Mouse (Mus musculus) ES-Bruce4 (cell line): Measurements from ENCODE around the gene Adar. TPM values are rescaled to one million over a fixed set of nuclear protein-coding genes. Genes with fewer than 3 reads are reported as not detected.
"Not testable (repeated sequence)": the region's sequence is repeated elsewhere in the genome, so short reads cannot be mapped to it uniquely, and the experiment has no call there.

Source experiments
- H3K27ac ChIP-seq: 2 replicates; pipeline ENCODE4 v1.5.1; 2012; ENCODE audit warnings: low read length, inconsistent platforms; ENCODE audit not compliant: insufficient read depth
- H3K27me3 ChIP-seq: 2 replicates; pipeline ENCODE4 v1.6.1; 2012; ENCODE audit warnings: mild to moderate bottlenecking, low read length, inconsistent platforms; ENCODE audit not compliant: control insufficient read depth, poor library complexity, insufficient read depth, severe bottlenecking
- H3K36me3 ChIP-seq: 2 replicates; pipeline ENCODE4 v1.6.1; 2012; ENCODE audit warnings: inconsistent platforms, mild to moderate bottlenecking, low read length, moderate library complexity; ENCODE audit not compliant: control insufficient read depth, poor library complexity, insufficient read depth, severe bottlenecking
- H3K4me1 ChIP-seq: one replicate; pipeline ENCODE4 v1.8.1; 2011; ENCODE audit warnings: low read length; ENCODE audit not compliant: control insufficient read depth, insufficient read depth
- H3K4me3 ChIP-seq: 2 replicates; pipeline ENCODE4 v1.5.1; 2011; ENCODE audit warnings: low read depth, mild to moderate bottlenecking, low read length
- H3K9ac ChIP-seq: 2 replicates; pipeline ENCODE4 v1.6.1; 2012; ENCODE audit warnings: low read depth, mild to moderate bottlenecking, inconsistent platforms; ENCODE audit not compliant: poor library complexity, severe bottlenecking
- H3K9me3 ChIP-seq: replicated peaks from 2 replicates; pipeline ENCODE4 v1.6.1; 2012; ENCODE audit warnings: mild to moderate bottlenecking, low read length, inconsistent platforms; ENCODE audit not compliant: control insufficient read depth, poor library complexity, insufficient read depth, severe bottlenecking
- CTCF ChIP-seq: IDR thresholded peaks from one replicate; pipeline ENCODE4 v1.8.1; 2011; ENCODE audit warnings: low read depth, low read length
- EP300 ChIP-seq: IDR thresholded peaks from 2 replicates; pipeline ENCODE4 v1.6.1; 2011; ENCODE audit warnings: low read depth, low read length; ENCODE audit not compliant: insufficient read depth
- POLR2A ChIP-seq: IDR thresholded peaks from one replicate; pipeline ENCODE4 v1.8.1; 2011; ENCODE audit warnings: low read length; ENCODE audit not compliant: insufficient read depth
- polyA plus RNA-seq: library from polyadenylated mRNA; stranded (reverse); fragments of >200 nt; gene quantifications from 2 replicates; pipeline ENCODE4 v1.2.4, GENCODE M21; 2011; ENCODE audit warnings: low read depth; ENCODE audit not compliant: missing spikeins, insufficient read depth, insufficient read length

Gene Adar
- polyA plus RNA-seq, 1 experiment: 36.7 TPM

DNA sequence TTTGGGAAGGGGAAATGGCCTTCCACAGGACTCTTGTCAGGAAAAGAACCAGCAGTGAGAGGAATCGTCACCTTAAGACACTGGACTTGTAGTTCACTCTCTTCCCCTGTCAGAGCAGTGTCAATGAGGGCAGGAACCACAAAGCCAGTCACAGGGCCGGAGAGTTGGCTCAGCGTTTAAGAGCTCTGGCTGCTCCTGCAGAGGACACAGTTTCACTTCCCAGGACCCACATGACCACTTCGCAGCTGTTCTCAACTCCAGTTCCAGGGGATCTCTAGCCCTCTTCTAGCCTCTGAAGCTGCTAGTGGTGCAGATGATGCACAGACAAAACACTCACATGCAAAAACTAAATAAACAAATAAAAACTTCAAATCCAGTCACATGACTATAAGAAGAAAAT is 81.5 kb downstream of the Adar start:
- no peaks in the 10 kb centered on the region for H3K4me1 ChIP-seq

DNA sequence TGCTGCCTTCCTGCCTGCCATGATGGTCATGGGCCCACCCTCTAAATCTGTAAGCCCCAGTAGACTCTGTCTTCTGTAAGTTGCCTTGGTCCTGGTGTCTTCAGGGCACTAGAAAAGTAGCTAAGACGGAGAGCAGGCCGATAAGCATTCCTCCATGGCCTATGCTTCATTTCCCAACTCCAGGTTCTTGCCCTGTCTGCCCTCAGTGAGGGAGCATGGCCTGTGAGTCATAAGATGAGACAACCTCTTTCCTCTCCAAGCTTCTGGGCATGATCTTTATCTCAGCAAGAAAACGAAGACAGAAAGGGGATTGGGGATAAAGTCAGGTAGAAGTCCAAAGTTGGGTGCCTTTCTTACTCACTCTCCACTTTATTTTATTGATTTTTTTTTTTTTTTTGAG is 83.7 kb downstream of the Adar start:
- Histone ChIP-seq H3K4me1 (peaks cover 4% of the 10 kb centered on the region), H3K27ac (peak overlapping the region; percentile 93), H3K9me3 (no peaks in the 10 kb centered on the region), H3K9ac (no peak overlapping the region), H3K36me3 (no peaks in the 10 kb centered on the region), H3K4me3 (no peak overlapping the region), H3K27me3 (no peaks in the 10 kb centered on the region)
- no peak for TF ChIP-seq EP300

More for the DNA sequence above, 81.5 kb downstream of the Adar start:
- H3K9me3 ChIP-seq: no peaks in the 10 kb centered on the region
- H3K27ac ChIP-seq: 0 out of 2 replicates have a peak overlapping the region, but pooled peaks have one; percentile 2
- H3K36me3 ChIP-seq: no peaks in the 10 kb centered on the region
- H3K4me3 ChIP-seq: no peak overlapping the region
- TF ChIP-seq CTCF (no peak), EP300 (no peak), POLR2A (no peak)
- H3K27me3 ChIP-seq: no peaks in the 10 kb centered on the region
- no peak overlapping the region for H3K9ac ChIP-seq

DNA sequence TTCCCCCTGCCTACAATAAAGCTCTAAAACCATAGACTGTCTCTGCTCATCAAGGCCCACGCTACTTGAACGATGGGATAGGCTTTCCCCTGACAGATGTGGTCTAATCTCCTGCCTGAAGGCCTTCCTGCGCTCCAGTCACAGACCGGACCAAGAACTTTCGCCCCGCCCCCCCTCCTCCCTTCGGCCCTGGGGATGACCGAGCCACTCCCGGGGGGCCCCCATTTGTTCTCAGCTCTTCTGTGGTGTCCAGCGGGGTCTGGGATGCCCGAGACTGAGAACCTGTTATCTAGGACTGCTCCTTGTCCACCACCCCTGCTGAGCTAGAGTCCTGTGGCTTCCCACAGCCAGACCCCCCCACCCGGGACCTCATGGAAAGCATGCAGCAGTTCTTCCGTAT is 84.7 kb downstream of the Adar start:
- H3K4me1 ChIP-seq: peaks cover 4% of the 10 kb centered on the region
- no peaks in the 10 kb centered on the region for H3K36me3 ChIP-seq
- H3K27me3 ChIP-seq: no peaks in the 10 kb centered on the region
- peak overlapping the region; percentile 93 for H3K27ac ChIP-seq
- H3K9ac ChIP-seq: peak overlapping the region; percentile 48
- H3K9me3 ChIP-seq: no peaks in the 10 kb centered on the region
- no peak for TF ChIP-seq CTCF
- TF ChIP-seq EP300: peak; percentile 64; the same call in 1 of the 2 replicates
- H3K4me3 ChIP-seq: peak overlapping the region; percentile 41

DNA sequence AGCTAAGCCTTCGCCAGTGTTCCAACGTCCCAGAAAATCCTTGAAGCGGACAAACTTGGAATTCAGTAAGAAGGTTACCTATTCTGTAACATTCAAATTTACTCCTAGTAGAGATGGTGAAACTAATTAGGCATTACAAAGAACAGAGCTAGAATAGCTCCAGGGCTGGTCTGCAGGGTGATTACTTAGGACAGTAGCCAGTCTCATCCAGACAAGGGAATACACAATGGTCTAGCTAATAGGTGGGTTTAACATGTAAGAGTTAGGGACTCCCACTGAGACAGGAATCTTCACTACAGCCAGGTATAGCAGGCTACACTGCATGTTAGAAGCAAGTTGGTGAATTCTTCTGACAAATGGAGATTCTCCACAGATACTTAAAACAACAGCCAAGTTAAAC is 85.3 kb downstream of the Adar start:
- H3K4me3 ChIP-seq, H3K27me3 ChIP-seq, H3K36me3 ChIP-seq, H3K9me3 ChIP-seq, H3K9ac ChIP-seq, H3K4me1 ChIP-seq: not testable (repeated sequence)
- peak overlapping the region; percentile 93 for H3K27ac ChIP-seq

DNA sequence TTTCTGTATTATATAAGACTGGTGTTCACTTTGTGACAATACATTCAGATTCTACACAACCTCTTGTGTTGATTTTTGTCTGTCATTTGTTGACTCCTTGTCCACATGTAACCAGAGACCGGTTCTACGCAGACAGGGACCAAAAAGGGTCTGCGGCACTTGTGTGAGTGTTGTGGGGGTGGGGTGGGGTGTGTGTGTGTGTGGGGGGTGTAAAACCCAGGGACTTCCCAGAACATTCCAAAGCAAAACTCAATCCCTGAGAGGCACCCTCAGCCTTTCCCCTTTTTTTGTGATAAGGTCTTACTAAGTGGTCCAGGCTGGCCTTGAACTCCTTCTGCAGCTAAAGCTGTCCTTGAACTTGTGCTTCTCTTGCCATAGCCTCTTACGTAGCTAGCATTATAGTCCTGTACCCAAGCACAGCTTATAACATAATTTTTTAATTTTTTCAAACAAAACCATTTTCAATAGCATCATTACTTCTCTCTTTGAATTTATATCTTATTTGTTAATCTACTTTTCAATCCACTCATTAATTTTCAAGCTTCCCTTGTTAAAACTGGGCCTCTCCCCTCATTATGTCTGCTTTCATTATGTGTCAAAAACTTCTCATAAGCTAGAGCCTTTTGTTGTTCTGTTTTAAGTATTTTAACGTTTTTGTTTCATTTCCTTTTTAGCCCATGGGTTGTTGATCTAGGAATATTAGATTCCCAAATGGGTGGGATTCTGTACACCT is 86.1 kb downstream of the Adar start:
- H3K36me3 ChIP-seq: no peaks in the 10 kb centered on the region
- H3K9me3 ChIP-seq: no peaks in the 10 kb centered on the region
- no peak overlapping the region for H3K9ac ChIP-seq
- H3K4me3 ChIP-seq: no peak overlapping the region
- H3K27me3 ChIP-seq: no peaks in the 10 kb centered on the region
- H3K27ac ChIP-seq: peak overlapping the region; percentile 97
- peak; percentile 73 for TF ChIP-seq EP300
- no peak for TF ChIP-seq POLR2A
- no peak for TF ChIP-seq CTCF
- peaks cover 4% of the 10 kb centered on the region for H3K4me1 ChIP-seq

DNA sequence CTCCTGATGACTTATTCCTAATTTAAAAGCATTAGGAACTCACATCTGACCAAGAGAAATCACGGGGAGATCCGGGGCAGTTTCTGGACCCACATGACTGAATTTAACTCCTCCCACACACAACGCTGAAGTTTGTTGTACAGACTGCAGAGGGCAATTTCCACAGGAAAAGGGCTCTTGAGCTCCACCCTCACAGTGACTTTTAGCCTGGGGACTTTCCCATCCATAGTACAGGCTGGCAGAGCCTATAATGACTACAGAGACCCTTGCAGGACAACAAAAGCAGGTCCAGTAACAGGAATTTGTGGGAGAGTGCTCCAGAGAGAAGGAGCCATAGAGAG is 86.7 kb downstream of the Adar start:
- H3K27ac ChIP-seq: peak overlapping the region; percentile 88
- H3K4me3 ChIP-seq: no peak overlapping the region
- H3K9me3 ChIP-seq: no peaks in the 10 kb centered on the region
- H3K9ac ChIP-seq: no peak overlapping the region
- peaks cover 4% of the 10 kb centered on the region for H3K4me1 ChIP-seq
- no peaks in the 10 kb centered on the region for H3K36me3 ChIP-seq
- no peaks in the 10 kb centered on the region for H3K27me3 ChIP-seq
- TF ChIP-seq CTCF (no peak), POLR2A (no peak), EP300 (no peak)
